Mouse (Mus musculus): ENCODE data around the gene Reep3.

DNA sequence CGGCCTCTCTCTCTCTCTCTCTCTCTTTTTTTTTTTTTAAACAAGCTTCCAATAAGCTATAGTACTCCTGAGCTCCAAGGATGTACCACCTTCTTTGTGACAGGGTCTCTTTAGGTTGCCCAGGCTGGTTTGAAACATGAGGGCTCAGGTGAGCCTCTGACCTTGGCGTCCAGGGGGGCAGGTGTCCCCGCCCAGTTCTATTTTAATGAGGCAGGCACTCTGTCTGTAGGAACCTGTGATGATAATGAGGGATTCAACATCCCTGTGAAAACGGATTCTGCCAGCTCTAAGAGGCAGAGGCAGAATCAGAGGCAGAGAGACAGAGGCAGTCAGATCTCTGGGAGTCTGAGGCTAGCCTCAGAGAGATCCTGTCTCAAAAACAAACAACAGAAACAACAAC is 14.2 kb downstream of the Reep3 start:
- TF ChIP-seq CTCF (conservative IDR thresholded peaks at IDR 0.05; ENCODE audit: low read length) (no peak), NANOG (IDR thresholded peaks at IDR 0.05; ENCODE audit: borderline replicate concordance, low read length) (no peak)

Measured in E14TG2a.4 (cell line).